8 mouse cellular contexts compared by ENCODE assay signal in genomic region chr2:5012491-5013324, GRCm38 (mm10). TPM values are rescaled to one million over a fixed set of nuclear protein-coding genes. Genes with fewer than 3 reads are reported as not detected.
A peak's percentile ranks its signal among the peaks of the same experiment; 100 is the strongest.
DNase-seq lines count a peak whose midpoint lies in the region; ATAC-seq lines count a peak whose summit lies in the region.

Gene Mcm10 (minus strand): TSS chr2:5012791.

- peak; percentile 92 to 96 for DNase-seq in adrenal gland, adult (ENCODE audit: inconsistent age in 2 of 2, low spot score in 1 of 2)
- DNase-seq in embryo, embryonic 10.5 days (ENCODE audit: low spot score) = peak; percentile 99
- DNase-seq in gastrocnemius, postnatal 14 days = peak; percentile 91
- peak; percentile 94 to 95 for DNase-seq in left cerebral cortex, postnatal 10 days (ENCODE audit: extremely low spot score in 1 of 2, low spot score in 2 of 2)
- peak; percentile 88 for DNase-seq in right cerebral cortex, postnatal 25 days
- DNase-seq in urinary bladder, postnatal 4 days (ENCODE audit: low spot score in 2 of 2) = peak; percentile 88 to 93

- intact Hi-C loops in gastrocnemius, postnatal 14 days (cut with DNase I; ENCODE audit: low total_unique reads) = no loop called here
- intact Hi-C loops in left cerebral cortex, postnatal 10 days (cut with DNase I) = no loop called here

- peak; percentile 100 for ATAC-seq in inflammation-experienced regulatory T-cells, adult 6 months
- ATAC-seq in megakaryocyte-erythroid progenitor cell, adult 5-6 weeks (replicated peaks; ENCODE audit: low FRiP score, low TSS enrichment, poor library complexity, severe bottlenecking) = peak; percentile 99

RNA-seq across cellular contexts. Expression of gene Mcm10, which starts in this region (rescaled TPM):
- total RNA-seq in gastrocnemius, postnatal 14 days (2021) = 1 to 10 TPM in 1 of 2 experiments, under 1 TPM in 1; 0.62 to 1.8 TPM
- 10 to 100 TPM in 1 of 3 experiments, 1 to 10 TPM in 2; 3.2 to 20.8 (median 3.5) TPM for polyA plus RNA-seq in inflammation-experienced regulatory T-cells, adult 6 months (2017; shearing (Covaris generic))
- total RNA-seq in left cerebral cortex, postnatal 10 days (2021) = 1 to 10 TPM; 2.6 to 2.9 TPM
- total RNA-seq in megakaryocyte-erythroid progenitor cell, adult 5-6 weeks (2014; fragmentation: Nextera tagmentation) = 121 and 141 TPM in 2 replicates
- 92.5 and 121 TPM in 2 replicates for total RNA-seq in megakaryocyte-erythroid progenitor cell, adult 5-6 weeks (2017)

Comparison
In these comparisons a context has a peak if more than half of its experiments do, and no peak if none do; other contexts are left out.
1. Peak in every context shown above with its lines: DNase-seq and ATAC-seq.
2. RNA of gene Mcm10 (total RNA-seq): 92.5 to 141 TPM in megakaryocyte-erythroid progenitor cell, adult 5-6 weeks; 2.6 to 2.9 TPM in left cerebral cortex, postnatal 10 days and 0.62 to 1.8 TPM in gastrocnemius, postnatal 14 days; every median in the first group is over 10 times any median in the second.